Mouse (Mus musculus) thymus, adult 2 months (tissue): ENCODE data around the gene Gm8180. TPM values are rescaled to one million over a fixed set of nuclear protein-coding genes. Genes with fewer than 3 reads are reported as not detected.
"Not testable (repeated sequence)": the region's sequence is repeated elsewhere in the genome, so short reads cannot be mapped to it uniquely, and the experiment has no call there.

Experiments
- DNase-seq: peaks from one replicate; pipeline ENCODE4 v3.0.0; 2021
- H3K27ac ChIP-seq: fragments of 200-500 bp; 2 replicates; pipeline ENCODE4 v1.5.1; 2012; ENCODE audit warnings: low read length, control low read depth; ENCODE audit not compliant: control insufficient read depth, insufficient read depth
- H3K27me3 ChIP-seq: fragments of 200-500 bp; 2 replicates; pipeline ENCODE4 v1.6.1; 2012; ENCODE audit warnings: mild to moderate bottlenecking, low read length, moderate library complexity, mixed read lengths; ENCODE audit not compliant: control insufficient read depth, insufficient read depth
- H3K36me3 ChIP-seq: fragments of 200-500 bp; 2 replicates; pipeline ENCODE4 v1.6.1; 2012; ENCODE audit warnings: mild to moderate bottlenecking, low read length, moderate library complexity; ENCODE audit not compliant: control insufficient read depth, insufficient read depth
- H3K4me1 ChIP-seq: fragments of 200-500 bp; replicated peaks from 2 replicates; pipeline ENCODE4 v1.6.1; 2012; ENCODE audit warnings: low read length; ENCODE audit not compliant: control insufficient read depth, insufficient read depth
- H3K4me3 ChIP-seq: fragments of 200-500 bp; 2 replicates; pipeline ENCODE4 v1.5.1; 2012; ENCODE audit warnings: mild to moderate bottlenecking, low read length, control low read depth, moderate library complexity; ENCODE audit not compliant: control insufficient read depth, insufficient read depth
- CTCF ChIP-seq: fragments of 200-500 bp; IDR thresholded peaks from 2 replicates; pipeline ENCODE4 v1.5.1; 2012; ENCODE audit warnings: mild to moderate bottlenecking, control low read depth, low read length, moderate library complexity, borderline replicate concordance; ENCODE audit not compliant: control insufficient read depth, poor library complexity, insufficient read depth; ENCODE audit errors: extremely low read depth
- POLR2A ChIP-seq: fragments of 200-500 bp; IDR thresholded peaks from 2 replicates; pipeline ENCODE4 v1.6.1; 2012; ENCODE audit warnings: mild to moderate bottlenecking, low read length, control low read depth, moderate library complexity; ENCODE audit not compliant: control insufficient read depth, poor library complexity, insufficient read depth; ENCODE audit errors: extremely low read depth
- WGBS: fragments of 180-500 bp; shearing (Covaris S2); methylation state at CpG from one replicate; pipeline ENCODE4 v1.1.7; 2018; 5-methylcytosine and 5-hydroxymethylcytosine counted together
- polyA plus RNA-seq: library from polyadenylated mRNA; depleted of rRNA; stranded (reverse); fragments of >200 nt; gene quantifications from 2 replicates; pipeline ENCODE4 v1.2.3, GENCODE M21; 2012; rRNA removed

Gm8180 gene
- polyA plus RNA-seq, 1 experiment: not detected

DNA sequence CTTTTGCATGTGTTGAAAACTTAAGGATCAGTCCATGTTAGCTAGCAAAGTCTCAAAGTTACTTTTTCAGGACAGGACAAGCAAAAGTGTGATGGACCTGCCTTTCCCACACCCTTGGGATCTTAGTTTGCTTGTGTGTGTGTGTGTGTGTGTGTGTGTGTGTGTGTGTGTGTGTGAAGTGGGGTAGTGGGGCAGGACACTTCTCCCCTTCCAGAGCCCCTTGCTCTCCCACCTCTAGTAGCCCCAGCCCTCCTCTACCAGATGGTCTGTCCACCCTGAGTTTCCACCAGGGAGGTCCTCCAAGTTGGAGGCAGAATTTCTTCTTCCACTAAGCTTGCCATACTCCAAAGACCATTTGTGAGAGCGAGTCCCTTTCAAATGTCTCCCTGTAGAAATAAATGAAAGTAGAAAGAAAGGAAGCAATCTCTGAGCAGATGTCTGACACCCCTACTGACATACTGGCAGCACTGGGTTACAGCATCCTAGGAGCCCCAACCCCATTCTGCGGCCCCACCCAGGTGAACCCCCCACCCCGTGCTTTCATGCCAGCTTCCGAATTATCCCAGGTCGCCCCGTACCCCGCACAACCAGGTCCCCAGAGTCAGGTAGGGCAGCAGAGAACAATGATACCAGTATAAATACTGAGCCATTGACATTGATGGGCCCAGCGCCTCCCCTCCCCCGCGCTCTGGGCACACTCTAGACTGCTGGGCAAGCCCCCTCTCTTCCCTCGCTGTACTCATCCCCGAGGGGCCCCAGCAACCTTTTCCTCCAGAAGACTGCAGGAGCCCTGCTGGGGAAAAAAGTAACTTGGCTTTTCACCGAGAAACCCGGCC is 11.7 kb upstream of the Gm8180 start:
- 30% methylated on average over 14 of the region's 14 CpGs for WGBS
- no peak overlapping the region for H3K4me3 ChIP-seq
- no peaks in the 10 kb centered on the region for H3K27me3 ChIP-seq
- no peak for TF ChIP-seq POLR2A
- TF ChIP-seq CTCF: no peak
- no peaks in the 10 kb centered on the region for H3K36me3 ChIP-seq
- DNase-seq: no peak
- H3K4me1 ChIP-seq: no peaks in the 10 kb centered on the region
- no peak overlapping the region for H3K27ac ChIP-seq

GRCm38 (mm10) chr14:43793811-43794210 is 9.3 kb upstream of the Gm8180 start:
- not testable (repeated sequence) for H3K27ac ChIP-seq, H3K4me1 ChIP-seq, H3K27me3 ChIP-seq, DNase-seq, H3K36me3 ChIP-seq, H3K4me3 ChIP-seq
- 93% methylated on average over 5 of the region's 5 CpGs for WGBS

DNA sequence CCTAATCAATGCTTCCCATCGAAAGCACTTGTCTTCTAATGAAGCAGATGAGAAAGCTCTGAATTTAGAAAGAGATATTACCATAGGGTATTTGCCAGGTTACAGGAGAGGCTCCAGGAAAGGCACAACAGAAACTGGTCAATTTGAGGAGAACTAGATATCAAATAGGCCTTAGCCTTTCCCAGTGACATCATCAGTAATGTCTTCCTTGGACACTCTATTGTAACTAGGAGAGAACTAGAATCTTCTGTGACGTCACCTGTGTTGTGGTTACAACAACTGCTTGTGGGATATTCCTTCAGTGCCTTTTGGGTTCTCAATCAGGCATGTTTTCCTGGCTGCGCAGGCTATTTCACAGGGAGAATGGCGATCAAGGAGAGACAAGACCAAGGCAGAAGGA is 37.0 kb downstream of the Gm8180 start, which contains the start of gene Gm6526:
Gene Gm6526 (plus strand): TSS at position 301 of the 400 bp plus-strand sequence.
- H3K36me3 ChIP-seq, H3K4me3 ChIP-seq, H3K27ac ChIP-seq, H3K4me1 ChIP-seq, H3K27me3 ChIP-seq, DNase-seq: not testable (repeated sequence)
- WGBS: 90% methylated on average over 4 of the region's 4 CpGs

Other genes starting within 250 kb of the Gm8180 start
- 0.09 TPM in 1 of 2 replicates, not detected in the other for gene Gm5799, start 241.2 kb downstream of the Gm8180 start, polyA plus RNA-seq
- not detected in 2 replicates for gene Gm17654, start 205.6 kb downstream of the Gm8180 start, polyA plus RNA-seq
- gene Gm10375, start 176.7 kb downstream of the Gm8180 start, polyA plus RNA-seq: not detected in 2 replicates
- not detected in 2 replicates for gene Gm8165, start 107.5 kb downstream of the Gm8180 start, polyA plus RNA-seq
- gene Gm7324, start 86.9 kb downstream of the Gm8180 start, polyA plus RNA-seq: 0.13 TPM in 1 of 2 replicates, not detected in the other
- not detected in 2 replicates for gene Gm16506, start 57.3 kb downstream of the Gm8180 start, polyA plus RNA-seq
- gene Gm6526, start 36.9 kb downstream of the Gm8180 start, polyA plus RNA-seq: not detected in 2 replicates
- 1.6 and 5.0 TPM in 2 replicates for gene Ear1, start 90.8 kb upstream of the Gm8180 start, polyA plus RNA-seq
- gene Ear10, start 138.8 kb upstream of the Gm8180 start, polyA plus RNA-seq: not detected in 2 replicates
- 9.7 and 19.9 TPM in 2 replicates for gene Gm8113, start 140.6 kb upstream of the Gm8180 start, polyA plus RNA-seq
- gene Ang5, start 172.3 kb upstream of the Gm8180 start, polyA plus RNA-seq: not detected in 2 replicates
- gene Ang6, start 217.5 kb upstream of the Gm8180 start, polyA plus RNA-seq: not detected in 2 replicates